Mouse (Mus musculus): ENCODE measurements around the gene Nol8.

The Nol8 gene

GRCm38 (mm10) chr13:49652481-49653179, at the start of gene Nol8, which contains the start of gene Cenpp:
Gene Nol8, plus strand, starts transcription at chr13:49653078.
Gene Cenpp, minus strand, starts transcription at chr13:49652785.
- DNase-seq (ENCODE audit: low read depth, low spot score) = peak; percentile 99

GRCm38 (mm10) chr13:49603603-49604002, 49.3 kb upstream of the Nol8 start:
- DNase-seq (ENCODE audit: low read depth, low spot score) = no peak

- no peak for DNase-seq (ENCODE audit: low read depth, low spot score)
Measured at GRCm38 (mm10) chr13:49607714-49608113, 45.2 kb upstream of the Nol8 start, which contains the start of gene Ogn. Gene Ogn, plus strand, starts transcription at chr13:49608046.

GRCm38 (mm10) chr13:49608589-49609322, 44.1 kb upstream of the Nol8 start:
- no peak for DNase-seq (ENCODE audit: low read depth, low spot score)

- no peak for DNase-seq (ENCODE audit: low read depth, low spot score)
Measured at GRCm38 (mm10) chr13:49617021-49617420, 35.9 kb upstream of the Nol8 start.

- no peak for DNase-seq (ENCODE audit: low read depth, low spot score)
Measured at GRCm38 (mm10) chr13:49618365-49618764, 34.5 kb upstream of the Nol8 start.

GRCm38 (mm10) chr13:49623216-49623615, 29.7 kb upstream of the Nol8 start:
- DNase-seq (ENCODE audit: low read depth, low spot score) = no peak

- DNase-seq (ENCODE audit: low read depth, low spot score) = no peak
Measured at GRCm38 (mm10) chr13:49628167-49628566, 24.7 kb upstream of the Nol8 start.

- DNase-seq (ENCODE audit: low read depth, low spot score) = no peak
Measured at GRCm38 (mm10) chr13:49629076-49629475, 23.8 kb upstream of the Nol8 start.

- no peak for DNase-seq (ENCODE audit: low read depth, low spot score)
Measured at GRCm38 (mm10) chr13:49639965-49640364, 12.9 kb upstream of the Nol8 start.

- DNase-seq (ENCODE audit: low read depth, low spot score) = no peak
Measured at GRCm38 (mm10) chr13:49642650-49643049, 10.2 kb upstream of the Nol8 start.

GRCm38 (mm10) chr13:49643669-49644362, 9.1 kb upstream of the Nol8 start:
- DNase-seq (ENCODE audit: low read depth, low spot score) = no peak

GRCm38 (mm10) chr13:49644731-49645529, 7.9 kb upstream of the Nol8 start:
- DNase-seq (ENCODE audit: low read depth, low spot score) = no peak

- no peak for DNase-seq (ENCODE audit: low read depth, low spot score)
Measured at GRCm38 (mm10) chr13:49646019-49646418, 6.9 kb upstream of the Nol8 start.

- peak; percentile 12 for DNase-seq (ENCODE audit: low read depth, low spot score)
Measured at GRCm38 (mm10) chr13:49651136-49651535, 1.7 kb upstream of the Nol8 start.

- no peak for DNase-seq (ENCODE audit: low read depth, low spot score)
Measured at GRCm38 (mm10) chr13:49651781-49652351, 1.0 kb upstream of the Nol8 start.

GRCm38 (mm10) chr13:49653180-49653541, 283 bp downstream of the Nol8 start:
- DNase-seq (ENCODE audit: low read depth, low spot score) = peak; percentile 84

GRCm38 (mm10) chr13:49677793-49678192, 24.9 kb downstream of the Nol8 start:
- no peak for DNase-seq (ENCODE audit: low read depth, low spot score)

GRCm38 (mm10) chr13:49681351-49682232, 28.7 kb downstream of the Nol8 start, which contains the start of gene Iars:
Gene Iars, plus strand, starts transcription at chr13:49682100.
- DNase-seq (ENCODE audit: low read depth, low spot score) = peak; percentile 99

- no peak for DNase-seq (ENCODE audit: low read depth, low spot score)
Measured at GRCm38 (mm10) chr13:49682233-49682846, 29.5 kb downstream of the Nol8 start.
